In genomic region chr14:25185959-25186771, GRCm38 (mm10) we compare ENCODE assay signal across 8 mouse cellular contexts.
DNase-seq lines count a peak whose midpoint lies in the region; ATAC-seq lines count a peak whose summit lies in the region.

No protein-coding gene starts in this region.

- peak overlapping the region; percentile 78 for H3K27ac ChIP-seq in forebrain, embryonic 13.5 days
- peak overlapping the region; percentile 75 for H3K27ac ChIP-seq in hindbrain, embryonic 10.5 days
- peak overlapping the region; percentile 89 for H3K27ac ChIP-seq in midbrain, embryonic 16.5 days (ENCODE audit: low read length)

- H3K4me1 ChIP-seq in forebrain, embryonic 13.5 days = peaks cover 22% of the 10 kb centered on the region
- peaks cover 44% of the 10 kb centered on the region for H3K4me1 ChIP-seq in hindbrain, embryonic 10.5 days (replicated peaks)
- peaks cover 25% of the 10 kb centered on the region for H3K4me1 ChIP-seq in midbrain, embryonic 16.5 days (ENCODE audit: control insufficient read depth, insufficient read depth, low read length)

- 0 out of 2 replicates have a peak, but pooled peaks cover 5% of the 10 kb centered on the region for H3K27me3 ChIP-seq in forebrain, embryonic 13.5 days
- H3K27me3 ChIP-seq in hindbrain, embryonic 10.5 days (ENCODE audit: insufficient read depth, poor library complexity, severe bottlenecking) = peaks cover 23% of the 10 kb centered on the region
- H3K27me3 ChIP-seq in midbrain, embryonic 16.5 days (ENCODE audit: control insufficient read depth, insufficient read depth, low read depth, low read length) = no peaks in the 10 kb centered on the region; the same call in 1 of the 2 replicates

- 44% methylated on average over 14 of the region's 14 CpGs for WGBS in forebrain, embryonic 13.5 days
- 55% methylated on average over 14 of the region's 14 CpGs for whole genome bisulfite sequencing in hindbrain, embryonic 10.5 days
- WGBS in midbrain, embryonic 16.5 days = 18% methylated on average over 14 of the region's 14 CpGs

- H3K9me3 ChIP-seq in forebrain, embryonic 13.5 days (replicated peaks) = no peaks in the 10 kb centered on the region
- no peaks in the 10 kb centered on the region for H3K9me3 ChIP-seq in hindbrain, embryonic 10.5 days
- H3K9me3 ChIP-seq in midbrain, embryonic 16.5 days (replicated peaks; ENCODE audit: control insufficient read depth, low read length, poor library complexity, severe bottlenecking) = no peaks in the 10 kb centered on the region

- H3K4me2 ChIP-seq in forebrain, embryonic 13.5 days = no peak overlapping the region
- no peak overlapping the region for H3K4me2 ChIP-seq in midbrain, embryonic 16.5 days (ENCODE audit: low read length)

- peak; percentile 71 for ATAC-seq in cerebellum, adult (ENCODE audit: insufficient number of reproducible peaks, low FRiP score, low TSS enrichment)
- ATAC-seq in forebrain, embryonic 13.5 days = peak; percentile 57
- ATAC-seq in midbrain, embryonic 16.5 days = peak; percentile 75

- H3K4me3 ChIP-seq in forebrain, embryonic 13.5 days = no peak overlapping the region
- H3K4me3 ChIP-seq in hindbrain, embryonic 10.5 days = no peak overlapping the region
- H3K4me3 ChIP-seq in midbrain, embryonic 16.5 days (ENCODE audit: low read depth, low read length) = no peak overlapping the region

- peak; percentile 89 for DNase-seq in 3T3-L1 (ENCODE audit: low read depth, low spot score)
- DNase-seq in hindbrain, embryonic 10.5 days (ENCODE audit: low spot score) = peak; percentile 42
- peak; percentile 40 to 42 for DNase-seq in layer of hippocampus, postnatal 14 days (ENCODE audit: low spot score in 2 of 2)
- no peak for DNase-seq in liver
- DNase-seq in ovary, postnatal 14 days (ENCODE audit: low spot score) = no peak

- H3K9ac ChIP-seq in forebrain, embryonic 13.5 days = no peak overlapping the region
- H3K9ac ChIP-seq in midbrain, embryonic 16.5 days (ENCODE audit: low read depth, low read length) = peak overlapping the region; percentile 50; the same call in 1 of the 2 replicates

- H3K36me3 ChIP-seq in forebrain, embryonic 13.5 days (ENCODE audit: poor library complexity, severe bottlenecking) = no peaks in the 10 kb centered on the region
- H3K36me3 ChIP-seq in hindbrain, embryonic 10.5 days = no peaks in the 10 kb centered on the region
- no peaks in the 10 kb centered on the region for H3K36me3 ChIP-seq in midbrain, embryonic 16.5 days (ENCODE audit: control insufficient read depth, insufficient read depth, low read length)

Comparison
In these comparisons a context has a peak if more than half of its experiments do, and no peak if none do; other contexts are left out.
1. DNase-seq: peak in 3T3-L1 (single experiment), hindbrain, embryonic 10.5 days (single experiment) and layer of hippocampus, postnatal 14 days (2 of 2); none in liver (single experiment) and ovary, postnatal 14 days (single experiment).
2. Peak in every context shown above with its lines, with median percentiles within 50 percentile points of each other: ATAC-seq and H3K27ac ChIP-seq.